Mouse (Mus musculus) liver, embryonic 13.5 days (tissue): Measurements from ENCODE around the gene Etv5. TPM values are rescaled to one million over a fixed set of nuclear protein-coding genes. Genes with fewer than 3 reads are reported as not detected.
A peak's percentile ranks its signal among the peaks of the same experiment; 100 is the strongest.

ENCODE experiments used
- ATAC-seq: fragments of 200-750 bp; cut with Nextera tagmentation; 2 replicates; pipeline ENCODE4 v1.8.0; 2017; ENCODE audit warnings: low read depth, mild to moderate bottlenecking, moderate number of reproducible peaks, moderate library complexity
- DNase-seq: peaks from one replicate; pipeline ENCODE4 v3.0.0; 2022
- H3K27ac ChIP-seq: fragments of 300-500 bp; sonication (generic); 2 replicates; pipeline ENCODE4 v1.5.1; 2015; ENCODE audit warnings: moderate library complexity, mild to moderate bottlenecking, inconsistent platforms
- H3K27me3 ChIP-seq: fragments of 300-500 bp; sonication (generic); 2 replicates; pipeline ENCODE4 v1.6.1; 2015; ENCODE audit warnings: mild to moderate bottlenecking, inconsistent platforms
- H3K36me3 ChIP-seq: fragments of 300-500 bp; sonication (generic); 2 replicates; pipeline ENCODE4 v1.6.1; 2015; ENCODE audit warnings: mild to moderate bottlenecking, inconsistent platforms
- H3K4me1 ChIP-seq: fragments of 300-500 bp; sonication (generic); replicated peaks from 2 replicates; pipeline ENCODE4 v1.6.1; 2015; ENCODE audit warnings: inconsistent platforms
- H3K4me2 ChIP-seq: fragments of 300-500 bp; sonication (generic); 2 replicates; pipeline ENCODE4 v1.6.1; 2015; ENCODE audit warnings: inconsistent platforms, mild to moderate bottlenecking, moderate library complexity
- H3K4me3 ChIP-seq: fragments of 300-500 bp; sonication (generic); replicated peaks from 2 replicates; pipeline ENCODE4 v1.5.1; 2015; ENCODE audit warnings: mild to moderate bottlenecking, inconsistent platforms
- H3K9ac ChIP-seq: fragments of 300-500 bp; sonication (generic); 2 replicates; pipeline ENCODE4 v1.6.1; 2015; ENCODE audit warnings: mild to moderate bottlenecking, inconsistent platforms
- H3K9me3 ChIP-seq: fragments of 300-500 bp; sonication (generic); replicated peaks from 2 replicates; pipeline ENCODE4 v1.6.1; 2016; ENCODE audit warnings: inconsistent platforms
- WGBS: fragments of 180-500 bp; shearing (Covaris S2); methylation state at CpG from one replicate; pipeline ENCODE4 v1.1.7; 2015; ENCODE audit not compliant: insufficient replicate concordance; 5-methylcytosine and 5-hydroxymethylcytosine counted together
- polyA plus RNA-seq: library from polyadenylated mRNA; unstranded; fragments of >200 nt; fragmentation: Nextera tagmentation; extraction: Ambion mirVana; gene quantifications from 2 replicates; pipeline ENCODE4 v1.2.1, GENCODE M21; 2015

Gene Etv5
- polyA plus RNA-seq, 1 experiment from 2014 or later = 3.7 TPM

GRCm38 (mm10) chr16:22444786-22445185, 5.3 kb upstream of the Etv5 start:
- no peak overlapping the region for H3K4me2 ChIP-seq
- DNase-seq = no peak
- ATAC-seq = no peak

DNA sequence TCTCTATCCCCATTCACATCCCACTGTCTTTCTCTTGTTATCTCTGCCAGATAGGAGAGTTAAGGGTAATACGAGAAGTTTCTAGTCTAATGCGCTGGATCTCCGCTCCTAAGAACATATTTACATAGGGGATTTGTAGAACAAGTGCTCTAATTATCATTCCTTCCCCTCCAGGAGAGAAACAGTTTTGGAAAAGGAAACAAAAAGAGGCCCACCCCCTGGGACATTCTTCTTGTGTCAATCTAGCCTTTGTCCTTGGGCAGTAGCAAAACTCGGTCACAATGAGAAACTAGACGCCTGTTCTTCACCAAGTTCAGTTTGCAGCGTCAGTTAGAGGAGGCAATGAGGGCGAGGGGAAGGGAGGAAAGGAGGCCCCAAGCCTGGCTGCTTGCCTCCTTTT, 2.7 kb upstream of the Etv5 start:
- H3K36me3 ChIP-seq = no peaks in the 10 kb centered on the region
- WGBS = 61% methylated on average over 7 of the region's 7 CpGs
- ATAC-seq = no peak

More at GRCm38 (mm10) chr16:22444786-22445185, 5.3 kb upstream of the Etv5 start:
- H3K27me3 ChIP-seq = peaks cover 19% of the 10 kb centered on the region
- no peaks in the 10 kb centered on the region for H3K36me3 ChIP-seq
- 30% methylated on average over 6 of the region's 6 CpGs for WGBS
- no peak overlapping the region for H3K27ac ChIP-seq
- peaks cover 10% of the 10 kb centered on the region for H3K4me1 ChIP-seq
- no peak overlapping the region for H3K4me3 ChIP-seq
- H3K9ac ChIP-seq = no peak overlapping the region
- H3K9me3 ChIP-seq = no peaks in the 10 kb centered on the region

DNA sequence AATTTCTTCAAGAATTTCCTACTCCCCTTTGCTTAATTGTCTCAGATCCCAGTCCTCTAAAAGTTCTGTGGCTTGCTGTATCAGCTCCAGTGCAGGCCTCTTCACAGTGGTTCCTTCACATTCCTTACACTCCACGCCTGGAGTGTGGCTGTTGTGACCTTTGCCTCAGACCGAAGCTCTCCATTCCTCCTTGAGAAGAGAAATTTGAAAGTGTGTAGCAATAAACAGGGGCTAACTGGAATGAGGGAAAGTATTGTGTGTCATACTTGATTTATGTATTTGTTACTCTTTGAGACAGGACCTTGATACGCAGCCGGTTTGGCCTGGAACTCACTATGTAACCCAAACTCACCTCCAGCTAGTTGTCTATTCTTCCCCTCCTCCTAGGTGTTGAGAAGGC, 1.8 kb upstream of the Etv5 start:
- Histone ChIP-seq H3K4me2 (0 out of 2 replicates have a peak overlapping the region, but pooled peaks have one; percentile 95), H3K27me3 (peaks cover 48% of the 10 kb centered on the region), H3K9me3 (no peaks in the 10 kb centered on the region), H3K4me1 (peaks cover 27% of the 10 kb centered on the region), H3K27ac (no peak overlapping the region), H3K36me3 (no peaks in the 10 kb centered on the region), H3K9ac (no peak overlapping the region), H3K4me3 (no peak overlapping the region)
- 79% methylated on average over 4 of the region's 4 CpGs for WGBS
- DNase-seq = no peak
- no peak for ATAC-seq

More for the DNA sequence above, 2.7 kb upstream of the Etv5 start:
- Histone ChIP-seq H3K4me3 (no peak overlapping the region), H3K9ac (no peak overlapping the region), H3K4me1 (peaks cover 27% of the 10 kb centered on the region), H3K27me3 (peaks cover 42% of the 10 kb centered on the region), H3K27ac (no peak overlapping the region), H3K9me3 (no peaks in the 10 kb centered on the region), H3K4me2 (no peak overlapping the region)
- DNase-seq = no peak

GRCm38 (mm10) chr16:22440269-22440668, 750 bp upstream of the Etv5 start:
- no peak for ATAC-seq

DNA sequence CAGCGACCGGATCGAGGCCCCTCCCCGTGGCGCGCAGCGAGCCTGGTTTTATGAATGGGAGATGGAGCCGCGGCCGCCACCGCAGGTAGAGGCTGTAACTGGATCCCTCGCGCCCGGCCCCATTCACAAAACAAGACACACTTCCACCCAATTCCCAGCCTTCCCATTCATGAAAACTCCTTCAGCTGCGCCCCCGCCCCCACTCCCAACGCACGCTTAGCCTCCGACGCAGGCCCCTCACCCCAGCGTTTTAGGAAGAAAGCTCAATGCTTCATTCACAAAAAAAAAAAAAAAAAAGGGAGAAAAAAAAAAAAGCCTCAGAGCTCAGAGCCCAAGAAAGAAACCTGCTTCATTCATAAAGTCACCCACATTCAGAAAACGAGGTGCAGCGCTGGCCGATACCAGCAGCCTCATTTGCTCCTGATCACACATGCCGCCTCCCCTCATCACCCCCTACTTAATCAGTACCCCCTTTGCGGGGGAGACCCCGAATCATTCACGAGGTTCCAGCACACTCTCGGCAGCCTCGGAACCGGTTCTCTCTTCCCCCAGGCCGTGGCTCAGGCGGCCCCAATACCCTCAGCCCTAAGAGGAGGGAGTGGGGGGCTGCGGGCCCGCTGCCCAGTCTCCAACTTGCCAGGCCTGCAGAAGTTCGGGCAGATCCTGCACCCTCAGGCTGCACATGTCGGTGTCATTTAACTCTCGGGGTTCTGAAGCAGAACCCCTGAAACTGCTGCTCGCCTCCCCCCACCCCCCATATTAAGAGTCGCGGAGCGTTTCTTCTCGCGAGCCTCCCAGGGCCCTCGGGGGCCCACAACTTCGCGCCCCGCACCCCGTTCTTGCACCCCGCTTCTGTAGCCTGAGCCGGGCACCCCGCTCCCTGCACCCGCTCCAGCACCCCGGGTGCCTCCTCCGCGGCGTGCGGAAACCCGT, 812 bp downstream of the Etv5 start:
- H3K27ac ChIP-seq = peak overlapping the region; percentile 23; the same call in 1 of the 2 replicates

More at GRCm38 (mm10) chr16:22440269-22440668, 750 bp upstream of the Etv5 start:
- Histone ChIP-seq H3K4me1 (peaks cover 30% of the 10 kb centered on the region), H3K27ac (peak overlapping the region; percentile 72), H3K4me3 (peak overlapping the region; percentile 76), H3K9me3 (no peaks in the 10 kb centered on the region), H3K36me3 (no peaks in the 10 kb centered on the region), H3K27me3 (peaks cover 48% of the 10 kb centered on the region), H3K4me2 (peak overlapping the region; percentile 95), H3K9ac (peak overlapping the region; percentile 70)
- DNase-seq = peak; percentile 9
- WGBS = under 1% methylated on average over 18 of the region's 18 CpGs

DNA sequence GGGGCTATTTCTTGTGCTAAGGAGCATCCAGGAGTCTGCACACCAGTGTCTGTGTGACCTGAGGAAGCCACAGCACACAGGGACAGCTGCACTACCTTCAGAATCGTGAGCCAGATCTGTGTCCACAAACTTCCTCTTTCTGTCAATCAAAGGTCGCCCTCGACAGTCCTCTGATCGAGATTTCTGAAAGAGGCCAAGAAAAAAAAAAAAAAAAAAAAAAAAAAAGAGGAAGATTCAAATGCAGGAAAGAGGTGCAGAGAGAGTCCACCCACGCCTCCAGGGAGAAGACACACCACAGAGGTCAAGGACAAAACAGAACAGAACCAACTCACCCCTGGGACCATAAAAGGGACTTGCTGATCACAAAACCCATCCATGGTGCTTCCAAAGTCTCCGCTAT, 3.4 kb downstream of the Etv5 start:
- peaks cover 45% of the 10 kb centered on the region for H3K27me3 ChIP-seq
- H3K27ac ChIP-seq = no peak overlapping the region
- DNase-seq (no peak), ATAC-seq (no peak)
- H3K4me2 ChIP-seq = no peak overlapping the region
- no peaks in the 10 kb centered on the region for H3K36me3 ChIP-seq
- 17% methylated on average over 6 of the region's 6 CpGs for WGBS
- no peak overlapping the region for H3K4me3 ChIP-seq
- H3K9ac ChIP-seq = no peak overlapping the region
- peaks cover 43% of the 10 kb centered on the region for H3K4me1 ChIP-seq
- H3K9me3 ChIP-seq = no peaks in the 10 kb centered on the region

More for the DNA sequence above, 812 bp downstream of the Etv5 start:
- no peaks in the 10 kb centered on the region for H3K36me3 ChIP-seq
- H3K27me3 ChIP-seq = peaks cover 54% of the 10 kb centered on the region
- WGBS = under 1% methylated on average over 59 of the region's 59 CpGs
- H3K4me3 ChIP-seq = peak overlapping the region; percentile 76
- DNase-seq = peak; percentile 36
- ATAC-seq = peak; percentile 7
- peak overlapping the region; percentile 79 for H3K9ac ChIP-seq
- H3K4me2 ChIP-seq = peak overlapping the region; percentile 95
- no peaks in the 10 kb centered on the region for H3K9me3 ChIP-seq
- peaks cover 38% of the 10 kb centered on the region for H3K4me1 ChIP-seq

GRCm38 (mm10) chr16:22434530-22434929, 5.0 kb downstream of the Etv5 start:
- Histone ChIP-seq H3K9me3 (no peaks in the 10 kb centered on the region), H3K36me3 (no peaks in the 10 kb centered on the region), H3K4me3 (no peak overlapping the region), H3K27ac (no peak overlapping the region), H3K27me3 (peaks cover 35% of the 10 kb centered on the region), H3K9ac (no peak overlapping the region), H3K4me2 (no peak overlapping the region), H3K4me1 (peaks cover 38% of the 10 kb centered on the region)
- ATAC-seq (no peak), DNase-seq (no peak)
- WGBS = 80% methylated on average over 5 of the region's 5 CpGs

- Histone ChIP-seq H3K36me3 (no peaks in the 10 kb centered on the region), H3K4me3 (no peak overlapping the region), H3K9ac (no peak overlapping the region), H3K4me2 (no peak overlapping the region), H3K9me3 (no peaks in the 10 kb centered on the region), H3K27ac (no peak overlapping the region), H3K4me1 (peaks cover 38% of the 10 kb centered on the region), H3K27me3 (peaks cover 29% of the 10 kb centered on the region)
- ATAC-seq (no peak), DNase-seq (no peak)
- WGBS = 54% methylated on average over 12 of the region's 12 CpGs
Observed at GRCm38 (mm10) chr16:22433944-22434343, 5.6 kb downstream of the Etv5 start.

DNA sequence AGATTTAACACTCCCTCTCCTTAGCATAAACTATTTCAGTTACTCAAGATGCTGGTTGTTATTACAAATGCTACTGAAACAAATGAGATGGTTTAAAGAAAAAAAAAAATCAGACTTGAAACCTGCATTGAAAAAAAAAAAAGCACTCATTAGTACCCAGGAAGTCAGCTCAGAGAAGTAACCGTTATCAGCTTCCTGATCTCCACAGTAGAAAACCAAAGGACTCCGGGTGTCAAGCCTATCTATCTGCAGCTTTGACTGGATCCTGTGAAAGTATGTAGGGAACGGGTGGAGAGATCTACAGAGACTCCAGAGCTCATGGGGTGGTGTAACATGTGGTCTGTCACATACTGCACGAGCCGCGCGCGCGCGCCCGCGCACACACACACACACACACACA, 7.7 kb downstream of the Etv5 start:
- ATAC-seq (no peak), DNase-seq (no peak)
- Histone ChIP-seq H3K9me3 (no peaks in the 10 kb centered on the region), H3K4me2 (no peak overlapping the region), H3K4me1 (peaks cover 27% of the 10 kb centered on the region; the same call in 1 of the 2 replicates), H3K36me3 (no peaks in the 10 kb centered on the region), H3K27ac (no peak overlapping the region), H3K9ac (no peak overlapping the region), H3K4me3 (no peak overlapping the region), H3K27me3 (0 out of 2 replicates have a peak, but pooled peaks cover 8% of the 10 kb centered on the region)
- WGBS = 45% methylated on average over 12 of the region's 12 CpGs

DNA sequence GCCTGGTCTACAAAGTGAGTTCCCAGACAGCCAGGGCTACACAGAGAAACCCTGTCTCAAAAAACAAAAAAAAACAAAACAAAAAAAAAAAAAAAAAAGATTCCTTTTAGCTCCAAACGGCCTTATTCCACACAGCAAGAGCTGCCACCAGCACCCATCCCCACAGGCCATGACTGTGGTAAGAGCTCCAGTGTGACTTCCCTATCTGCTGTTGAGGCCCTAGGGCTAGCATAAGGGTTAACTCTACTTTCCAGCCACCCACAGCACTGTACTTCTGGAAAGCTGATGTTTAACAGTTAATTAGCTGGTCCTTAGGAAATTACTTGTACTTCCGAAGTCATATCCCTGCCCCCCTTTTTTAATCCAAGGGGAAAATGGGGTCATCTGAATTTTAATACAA, 8.2 kb downstream of the Etv5 start:
- Histone ChIP-seq H3K27me3 (0 out of 2 replicates have a peak, but pooled peaks cover 6% of the 10 kb centered on the region), H3K4me1 (peaks cover 27% of the 10 kb centered on the region; the same call in 1 of the 2 replicates), H3K4me2 (no peak overlapping the region), H3K36me3 (no peaks in the 10 kb centered on the region), H3K9me3 (no peaks in the 10 kb centered on the region), H3K4me3 (no peak overlapping the region), H3K27ac (no peak overlapping the region), H3K9ac (no peak overlapping the region)
- ATAC-seq (no peak), DNase-seq (no peak)
- WGBS = 20% methylated on average over 2 of the region's 2 CpGs

DNA sequence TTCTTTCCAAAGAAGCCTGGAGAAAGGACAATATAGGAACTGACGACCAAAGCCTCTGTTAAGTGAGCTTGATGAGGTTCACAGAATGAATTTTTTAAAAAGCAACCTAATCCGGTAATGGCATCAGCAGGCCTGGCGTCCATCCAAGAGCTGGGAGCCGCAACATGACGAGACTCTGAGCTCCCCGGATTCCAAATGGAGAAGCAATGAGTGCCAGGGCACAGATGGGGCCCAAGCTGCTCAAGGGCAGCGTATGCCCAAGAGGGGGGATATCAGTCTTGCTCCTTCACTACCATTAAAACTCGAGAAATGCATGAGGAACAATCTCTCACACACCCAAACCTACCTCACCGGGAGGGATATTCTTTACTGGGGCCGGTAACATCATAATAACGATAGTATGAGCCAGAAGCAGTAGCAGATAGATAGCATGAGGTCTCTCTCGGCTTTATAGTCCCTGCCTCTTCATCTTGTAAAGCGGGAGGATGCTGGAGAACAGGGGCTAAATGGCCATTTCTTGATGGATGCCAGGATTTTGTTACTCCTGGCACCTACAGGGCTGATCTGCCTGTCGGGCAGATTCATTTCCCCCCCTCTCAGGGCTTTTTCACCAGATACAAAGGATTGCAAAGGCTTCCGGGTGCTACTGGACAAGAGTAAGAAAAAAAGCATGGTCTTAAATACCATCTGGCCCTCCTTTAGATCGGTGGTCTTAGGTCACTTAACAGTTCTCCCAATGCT, 9.1 kb downstream of the Etv5 start:
- WGBS = 74% methylated on average over 16 of the region's 16 CpGs
- 0 out of 2 replicates have a peak, but pooled peaks cover 23% of the 10 kb centered on the region for H3K4me1 ChIP-seq
- no peak for ATAC-seq
- DNase-seq = no peak
- H3K27me3 ChIP-seq = 0 out of 2 replicates have a peak, but pooled peaks cover 6% of the 10 kb centered on the region
- no peak overlapping the region for H3K9ac ChIP-seq
- no peaks in the 10 kb centered on the region for H3K36me3 ChIP-seq
- H3K4me3 ChIP-seq = no peak overlapping the region
- H3K4me2 ChIP-seq = no peak overlapping the region
- no peak overlapping the region for H3K27ac ChIP-seq
- H3K9me3 ChIP-seq = no peaks in the 10 kb centered on the region
